Mouse (Mus musculus) liver, adult 2 months (tissue): Measurements from ENCODE around the gene Nfkb2. TPM values are rescaled to one million over a fixed set of nuclear protein-coding genes. Genes with fewer than 3 reads are reported as not detected.

Experiments
- DNase-seq: peaks from one replicate; pipeline ENCODE4 v3.0.0-alpha.2; 2011; ENCODE audit warnings: low read depth, low spot score; ENCODE audit errors: extremely low read depth
- H3K27ac ChIP-seq: fragments of 200-500 bp; replicated peaks from 2 replicates; pipeline ENCODE4 v1.5.1; 2012; ENCODE audit warnings: low read depth, mild to moderate bottlenecking, control low read depth, inconsistent platforms, low read length; ENCODE audit not compliant: insufficient read depth
- H3K27me3 ChIP-seq: fragments of 200-500 bp; 2 replicates; pipeline ENCODE4 v1.6.1; 2012; ENCODE audit warnings: mild to moderate bottlenecking, moderate library complexity, low read length, inconsistent platforms; ENCODE audit not compliant: control insufficient read depth, insufficient read depth
- H3K36me3 ChIP-seq: fragments of 200-500 bp; 2 replicates; pipeline ENCODE4 v1.6.1; 2012; ENCODE audit warnings: low read length, inconsistent platforms; ENCODE audit not compliant: control insufficient read depth, insufficient read depth
- H3K4me1 ChIP-seq: fragments of 200-500 bp; 2 replicates; pipeline ENCODE4 v1.6.1; 2011; ENCODE audit warnings: low read length; ENCODE audit not compliant: control insufficient read depth, insufficient read depth
- H3K4me3 ChIP-seq: fragments of 200-500 bp; 2 replicates; pipeline ENCODE4 v1.5.1; 2011; ENCODE audit warnings: low read depth, mild to moderate bottlenecking, control low read depth, low read length, moderate library complexity; ENCODE audit not compliant: insufficient read depth
- H3K79me2 ChIP-seq: fragments of 200-500 bp; 2 replicates; pipeline ENCODE4 v1.6.1; 2012; ENCODE audit warnings: inconsistent platforms, mild to moderate bottlenecking, low read length, moderate library complexity; ENCODE audit not compliant: control insufficient read depth, insufficient read depth
- H3K9ac ChIP-seq: fragments of 200-500 bp; 2 replicates; pipeline ENCODE4 v1.6.1; 2012; ENCODE audit warnings: low read depth, mild to moderate bottlenecking, control low read depth, inconsistent platforms, low read length
- CTCF ChIP-seq: fragments of 200-500 bp; IDR thresholded peaks from 2 replicates; pipeline ENCODE4 v1.5.1; 2011; ENCODE audit warnings: low read depth, low read length, control low read depth
- POLR2A ChIP-seq: fragments of 200-500 bp; IDR thresholded peaks from 2 replicates; pipeline ENCODE4 v1.6.1; 2011; ENCODE audit warnings: low read length, control low read depth; ENCODE audit not compliant: insufficient read depth; ENCODE audit errors: extremely low read depth
- WGBS: fragments of 180-500 bp; shearing (Covaris S2); methylation state at CpG from one replicate; pipeline ENCODE4 v1.1.7; 2018; 5-methylcytosine and 5-hydroxymethylcytosine counted together
- polyA plus RNA-seq: library from polyadenylated mRNA; depleted of rRNA; stranded (reverse); fragments of >200 nt; gene quantifications from 2 replicates; pipeline ENCODE4 v1.2.3, GENCODE M21; 2012
- total RNA-seq: library from RNA; depleted of rRNA; stranded (reverse); fragments of >200 nt; gene quantifications from 2 replicates; pipeline ENCODE4 v1.2.3, GENCODE M21; 2014

The Nfkb2 gene
- total and polyA plus RNA-seq, 2 experiments: 3.7 to 9.3 TPM

DNA sequence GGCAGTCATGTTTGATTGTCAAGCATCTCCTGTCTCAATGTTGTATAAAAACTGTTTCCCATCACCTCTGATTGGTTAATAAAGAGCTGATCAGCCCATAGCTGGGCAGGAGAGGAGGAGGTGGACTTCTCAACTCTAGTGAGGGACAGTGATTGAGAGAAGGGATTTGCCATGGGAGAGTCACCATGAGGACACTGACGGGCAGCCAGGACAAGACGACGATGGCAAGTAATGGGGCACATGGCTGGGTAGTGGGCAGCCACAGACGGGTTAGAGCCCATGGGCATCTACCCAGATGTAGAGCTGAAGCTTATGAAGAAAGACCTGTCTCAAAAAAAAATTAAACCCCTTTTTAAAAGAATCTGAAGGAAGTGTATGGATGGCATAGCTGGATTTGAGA is 1.6 kb upstream of the Nfkb2 start:
- no peaks in the 10 kb centered on the region for H3K79me2 ChIP-seq
- 91% methylated on average over 4 of the region's 4 CpGs for WGBS
- H3K4me1 ChIP-seq: 0 out of 2 replicates have a peak, but pooled peaks cover 3% of the 10 kb centered on the region
- no peak for DNase-seq
- peaks cover 3% of the 10 kb centered on the region; the same call in 1 of the 2 replicates for H3K27me3 ChIP-seq
- TF ChIP-seq POLR2A (no peak), CTCF (no peak)
- no peak overlapping the region for H3K9ac ChIP-seq
- no peak overlapping the region for H3K27ac ChIP-seq
- no peaks in the 10 kb centered on the region for H3K36me3 ChIP-seq
- no peak overlapping the region for H3K4me3 ChIP-seq

DNA sequence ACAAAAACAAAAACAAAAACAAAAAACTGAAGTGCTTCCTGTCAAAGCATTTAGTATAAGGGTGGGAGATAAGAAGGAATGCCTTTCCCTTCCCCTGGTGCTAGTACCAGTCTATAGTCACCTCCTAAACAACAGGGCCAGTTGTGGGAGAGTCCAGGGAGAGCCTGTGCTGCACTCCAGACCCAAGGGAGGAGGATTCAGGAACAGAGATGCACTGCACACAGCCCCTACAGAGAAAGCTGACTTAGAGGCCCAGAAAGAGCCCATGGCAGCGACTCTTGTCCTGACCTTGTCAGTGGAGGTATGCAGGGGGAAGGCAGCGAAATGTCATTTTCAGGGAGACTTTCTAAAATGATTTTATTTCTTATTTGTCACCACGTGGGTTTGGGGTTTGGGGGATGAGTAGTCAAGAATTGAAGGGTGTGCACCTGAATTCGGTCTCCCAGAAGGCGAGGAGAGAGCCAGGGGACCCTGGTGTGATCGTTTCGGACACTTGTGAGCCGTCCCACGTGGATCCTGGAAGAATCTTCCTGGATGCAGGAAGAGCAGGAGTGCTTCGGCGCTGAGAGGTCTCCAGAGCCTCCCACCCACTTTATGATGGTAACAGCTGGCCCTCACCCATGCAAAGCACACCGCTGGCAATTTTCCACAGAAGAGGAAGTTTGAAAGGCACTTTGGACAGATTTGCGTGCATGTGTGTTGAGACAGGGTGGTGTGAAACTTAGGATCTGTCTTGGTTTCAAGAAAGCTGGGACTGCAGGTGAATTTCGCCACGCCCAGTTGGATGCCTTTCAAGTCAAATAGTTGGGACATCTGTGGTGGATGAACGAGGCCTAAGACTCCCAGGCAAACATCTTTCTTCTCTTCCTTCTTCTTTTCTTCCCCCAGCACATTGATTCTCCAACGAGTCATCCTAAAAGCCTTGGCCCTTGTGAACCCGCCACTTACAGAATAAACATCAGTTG is 587 bp upstream of the Nfkb2 start:
- no peak overlapping the region; the same call in 1 of the 2 replicates for H3K4me3 ChIP-seq
- H3K9ac ChIP-seq: no peak overlapping the region
- WGBS: 54% methylated on average over 18 of the region's 18 CpGs
- H3K27ac ChIP-seq: no peak overlapping the region
- no peaks in the 10 kb centered on the region for H3K36me3 ChIP-seq
- TF ChIP-seq CTCF (no peak), POLR2A (no peak)
- peak; percentile 57 for DNase-seq
- no peaks in the 10 kb centered on the region for H3K79me2 ChIP-seq
- 0 out of 2 replicates have a peak, but pooled peaks cover 3% of the 10 kb centered on the region for H3K4me1 ChIP-seq
- H3K27me3 ChIP-seq: no peaks in the 10 kb centered on the region

DNA sequence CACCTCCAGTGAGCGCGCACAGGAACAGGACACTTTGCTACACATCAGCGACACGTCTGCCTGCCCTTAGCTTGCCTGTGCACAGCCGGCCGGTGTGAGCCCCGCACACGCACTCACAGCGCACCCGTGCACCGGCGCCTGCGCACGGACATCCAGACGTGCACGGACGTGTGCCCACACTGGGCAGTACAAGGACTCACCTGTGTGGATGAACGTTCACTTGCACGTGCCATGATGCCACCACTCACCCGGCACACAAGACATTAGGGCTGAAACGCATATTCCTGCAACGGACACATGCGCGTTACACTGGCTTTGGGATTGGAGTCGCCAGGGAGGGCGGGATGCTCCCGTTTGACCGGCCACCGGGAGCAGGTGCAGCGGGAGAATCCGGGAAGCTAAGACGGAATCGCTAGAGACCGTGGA is 801 bp downstream of the Nfkb2 start:
- Histone ChIP-seq H3K4me3 (peak overlapping the region; percentile 63), H3K27me3 (no peaks in the 10 kb centered on the region), H3K27ac (peak overlapping the region; percentile 56), H3K79me2 (no peaks in the 10 kb centered on the region), H3K9ac (peak overlapping the region; percentile 71), H3K36me3 (no peaks in the 10 kb centered on the region), H3K4me1 (0 out of 2 replicates have a peak, but pooled peaks cover 3% of the 10 kb centered on the region)
- TF ChIP-seq CTCF (no peak), POLR2A (no peak)
- peak; percentile 37 for DNase-seq
- WGBS: under 1% methylated on average over 34 of the region's 34 CpGs

DNA sequence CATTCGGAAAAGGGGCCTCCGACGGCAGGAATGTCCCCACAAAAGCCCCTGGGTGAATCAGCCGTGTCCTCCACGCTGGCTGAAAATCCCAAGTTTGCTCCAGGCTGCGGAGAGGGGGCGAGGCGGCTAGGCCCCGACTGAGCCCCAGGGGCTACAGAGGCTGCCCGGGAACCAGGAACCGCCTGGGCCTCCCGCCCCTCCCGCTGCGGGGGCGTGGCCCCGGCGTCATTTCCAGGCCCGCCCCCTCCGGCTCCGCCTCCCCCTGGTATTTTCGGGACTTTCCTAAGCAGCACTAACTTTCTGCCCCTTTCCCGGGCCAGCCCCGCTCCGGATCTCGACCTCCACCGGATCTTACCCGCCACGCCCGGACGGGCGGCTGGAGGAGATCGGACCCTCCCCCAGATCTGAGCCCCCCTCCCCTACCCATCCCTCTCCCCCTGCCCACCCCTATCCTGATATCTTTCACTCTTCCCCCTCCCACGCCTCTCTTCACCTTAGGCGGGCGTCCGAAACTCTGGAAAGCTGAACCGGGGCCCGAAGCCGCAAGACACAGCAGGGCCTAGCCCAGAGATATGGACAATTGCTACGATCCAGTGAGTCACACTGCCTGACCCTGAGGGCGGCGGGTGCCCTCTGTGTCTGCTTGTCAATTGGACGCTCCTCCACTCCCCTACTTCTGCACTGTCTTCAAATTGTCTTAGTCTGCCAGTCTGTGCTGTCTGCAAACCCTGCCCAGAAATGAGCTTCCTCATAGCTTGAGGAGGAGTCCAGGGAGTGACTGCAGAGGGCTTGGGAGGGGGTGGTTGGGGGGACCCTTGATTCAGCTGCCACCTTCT is 1.5 kb downstream of the Nfkb2 start:
- H3K36me3 ChIP-seq: no peaks in the 10 kb centered on the region
- peak overlapping the region; percentile 71 for H3K9ac ChIP-seq
- H3K27me3 ChIP-seq: no peaks in the 10 kb centered on the region
- peak overlapping the region; percentile 63 for H3K4me3 ChIP-seq
- peak; percentile 55 for DNase-seq
- WGBS: 1% methylated on average over 43 of the region's 43 CpGs
- 0 out of 2 replicates have a peak, but pooled peaks cover 3% of the 10 kb centered on the region for H3K4me1 ChIP-seq
- H3K79me2 ChIP-seq: no peaks in the 10 kb centered on the region
- peak overlapping the region; percentile 20; the same call in 1 of the 2 replicates for H3K27ac ChIP-seq
- TF ChIP-seq POLR2A (peak; percentile 57; the same call in 1 of the 2 replicates), CTCF (no peak)

DNA sequence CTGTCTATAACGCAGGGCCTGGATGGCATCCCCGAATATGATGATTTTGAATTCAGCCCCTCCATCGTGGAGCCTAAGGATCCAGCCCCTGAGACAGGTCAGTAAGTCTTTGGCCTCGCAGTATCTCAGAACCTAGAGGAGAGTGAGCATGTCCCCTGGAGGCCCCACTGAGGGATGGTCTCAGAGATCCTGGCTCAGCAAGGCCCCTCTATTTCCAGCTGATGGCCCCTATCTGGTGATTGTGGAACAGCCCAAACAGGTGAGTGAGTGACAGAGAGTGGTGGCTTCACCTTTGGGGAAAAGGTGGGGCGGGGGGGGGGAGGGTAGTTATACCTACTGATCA is 2.1 kb downstream of the Nfkb2 start:
- Histone ChIP-seq H3K4me3 (no peak overlapping the region; the same call in 1 of the 2 replicates), H3K9ac (no peak overlapping the region; the same call in 1 of the 2 replicates), H3K79me2 (no peaks in the 10 kb centered on the region), H3K4me1 (0 out of 2 replicates have a peak, but pooled peaks cover 3% of the 10 kb centered on the region), H3K27me3 (no peaks in the 10 kb centered on the region), H3K36me3 (no peaks in the 10 kb centered on the region; the same call in 1 of the 2 replicates), H3K27ac (no peak overlapping the region)
- TF ChIP-seq CTCF (no peak), POLR2A (no peak)
- DNase-seq: no peak
- 72% methylated on average over 5 of the region's 5 CpGs for WGBS
